Mouse (Mus musculus) ES-Bruce4 (cell line): Measurements from ENCODE around the gene Sox5.

ENCODE experiments used
- CTCF ChIP-seq: IDR thresholded peaks from one replicate; pipeline ENCODE4 v1.8.1; 2011; ENCODE audit warnings: low read depth, low read length
- EP300 ChIP-seq: IDR thresholded peaks from 2 replicates; pipeline ENCODE4 v1.6.1; 2011; ENCODE audit warnings: low read depth, low read length; ENCODE audit not compliant: insufficient read depth
- POLR2A ChIP-seq: IDR thresholded peaks from one replicate; pipeline ENCODE4 v1.8.1; 2011; ENCODE audit warnings: low read length; ENCODE audit not compliant: insufficient read depth

- TF ChIP-seq CTCF (no peak), EP300 (no peak), POLR2A (no peak)
Observed at GRCm38 (mm10) chr6:144479861-144480260, 301.9 kb downstream of the Sox5 start.
